Mouse (Mus musculus) midbrain, embryonic 16.5 days (tissue): ENCODE measurements around the gene Gmds. TPM values are rescaled to one million over a fixed set of nuclear protein-coding genes. Genes with fewer than 3 reads are reported as not detected.

Source experiments
- ATAC-seq: fragments of 200-750 bp; cut with Nextera tagmentation; 2 replicates; pipeline ENCODE4 v1.8.0; 2017; ENCODE audit warnings: moderate TSS enrichment
- H3K27ac ChIP-seq: fragments of 300-500 bp; sonication (generic); 2 replicates; pipeline ENCODE4 v1.5.1; 2014; ENCODE audit warnings: mild to moderate bottlenecking, low read length, mixed read lengths
- H3K27me3 ChIP-seq: fragments of 300-500 bp; sonication (generic); 2 replicates; pipeline ENCODE4 v1.6.1; 2014; ENCODE audit warnings: low read depth, low read length, mixed read lengths; ENCODE audit not compliant: control insufficient read depth, insufficient read depth
- H3K36me3 ChIP-seq: fragments of 300-500 bp; sonication (generic); 2 replicates; pipeline ENCODE4 v1.6.1; 2014; ENCODE audit warnings: mild to moderate bottlenecking, low read length, moderate library complexity, mixed read lengths; ENCODE audit not compliant: control insufficient read depth, insufficient read depth
- H3K4me1 ChIP-seq: fragments of 300-500 bp; sonication (generic); 2 replicates; pipeline ENCODE4 v1.6.1; 2014; ENCODE audit warnings: mild to moderate bottlenecking, low read length, mixed read lengths; ENCODE audit not compliant: control insufficient read depth, insufficient read depth
- H3K4me2 ChIP-seq: fragments of 300-500 bp; sonication (generic); 2 replicates; pipeline ENCODE4 v1.6.1; 2014; ENCODE audit warnings: mild to moderate bottlenecking, low read length, mixed read lengths
- H3K4me3 ChIP-seq: fragments of 300-500 bp; sonication (generic); 2 replicates; pipeline ENCODE4 v1.5.1; 2014; ENCODE audit warnings: low read depth, mild to moderate bottlenecking, low read length, moderate library complexity, mixed read lengths
- H3K9ac ChIP-seq: fragments of 300-500 bp; sonication (generic); 2 replicates; pipeline ENCODE4 v1.6.1; 2014; ENCODE audit warnings: low read depth, low read length, mixed read lengths
- H3K9me3 ChIP-seq: fragments of 300-500 bp; sonication (generic); replicated peaks from 2 replicates; pipeline ENCODE4 v1.6.1; 2014; ENCODE audit warnings: mild to moderate bottlenecking, low read length, mixed read lengths; ENCODE audit not compliant: control insufficient read depth, poor library complexity, severe bottlenecking
- WGBS: fragments of 180-500 bp; shearing (Covaris S2); extraction: QIAGEN DNeasy Blood & Tissue Kit; methylation state at CpG from one replicate; pipeline ENCODE4 v1.1.7; 2014; 5-methylcytosine and 5-hydroxymethylcytosine counted together
- polyA plus RNA-seq: library from polyadenylated mRNA; unstranded; fragments of >200 nt; fragmentation: Nextera tagmentation; extraction: Ambion mirVana; gene quantifications from 2 replicates; pipeline ENCODE4 v1.2.1, GENCODE M21; 2015

Gene Gmds
- polyA plus RNA-seq, 1 experiment from 2014 or later = 34.9 TPM

DNA sequence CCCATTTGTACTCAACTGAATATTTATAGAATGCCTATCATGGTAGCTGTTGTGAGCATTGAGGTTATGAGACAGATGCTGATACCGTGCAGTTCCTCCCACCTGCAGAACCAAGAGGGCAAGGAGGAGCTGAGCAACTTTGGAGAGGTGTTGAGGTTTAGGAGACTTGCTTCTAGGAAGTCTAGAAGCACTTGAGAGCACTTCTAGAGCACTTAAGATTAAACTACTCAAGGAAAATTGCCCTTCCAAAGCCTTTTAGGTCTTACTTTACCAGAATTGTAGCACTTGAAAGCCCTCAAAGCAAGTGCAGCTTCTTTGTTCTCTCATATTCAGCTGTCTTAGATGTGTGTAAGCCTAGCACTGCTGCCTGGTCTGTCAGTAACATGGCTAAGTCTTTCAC lies 409.2 kb downstream of the Gmds start:
- Histone ChIP-seq H3K9me3 (no peaks in the 10 kb centered on the region), H3K4me2 (no peak overlapping the region), H3K4me1 (no peaks in the 10 kb centered on the region), H3K36me3 (no peaks in the 10 kb centered on the region), H3K9ac (no peak overlapping the region), H3K27me3 (no peaks in the 10 kb centered on the region), H3K4me3 (no peak overlapping the region), H3K27ac (no peak overlapping the region)
- no peak for ATAC-seq
- WGBS = 82% methylated on average over 1 of the region's 1 CpGs

DNA sequence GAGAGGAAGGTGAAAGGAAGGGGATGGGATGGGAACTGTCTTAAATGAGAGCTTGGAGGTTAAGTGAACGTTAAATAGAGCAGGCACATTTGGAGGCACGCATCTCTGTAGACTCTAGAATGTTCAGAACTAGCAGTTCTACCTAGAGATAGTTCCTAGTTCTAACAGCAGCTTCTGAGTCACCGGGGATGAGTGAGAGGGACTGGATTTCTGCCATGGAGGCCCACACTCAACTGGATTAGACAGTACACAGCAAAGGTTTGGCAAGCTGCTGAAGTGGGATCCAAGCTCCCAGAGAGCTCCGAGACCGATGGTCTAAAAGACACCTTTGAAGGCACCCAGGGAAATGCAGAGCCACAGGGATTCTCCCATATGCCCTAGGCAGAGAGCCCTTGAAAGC lies 411.9 kb downstream of the Gmds start:
- ATAC-seq = no peak

DNA sequence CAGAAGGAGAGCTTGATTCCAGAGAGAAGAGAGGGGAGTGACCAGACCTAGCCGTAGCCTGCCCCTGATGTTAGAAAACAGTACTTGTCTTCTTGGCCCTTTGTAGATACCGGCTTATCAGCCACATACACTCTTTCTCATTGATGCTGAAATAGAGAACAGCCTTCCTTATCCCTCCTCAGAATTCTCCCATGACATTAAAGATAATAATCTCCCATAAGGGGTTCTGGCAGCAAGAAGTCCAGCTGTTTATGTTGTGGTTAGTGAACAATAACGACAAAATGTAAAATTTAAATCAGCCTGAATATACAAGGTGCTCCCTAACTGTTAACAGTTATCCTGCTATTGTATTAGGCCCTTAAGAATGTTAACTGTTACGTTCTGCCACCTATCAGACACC lies 414.0 kb downstream of the Gmds start:
- no peaks in the 10 kb centered on the region for H3K9me3 ChIP-seq
- no peak overlapping the region for H3K9ac ChIP-seq
- H3K4me3 ChIP-seq = no peak overlapping the region
- no peak overlapping the region for H3K4me2 ChIP-seq
- no peaks in the 10 kb centered on the region for H3K36me3 ChIP-seq
- WGBS = 79% methylated on average over 4 of the region's 4 CpGs
- ATAC-seq = no peak
- H3K4me1 ChIP-seq = no peaks in the 10 kb centered on the region
- no peaks in the 10 kb centered on the region for H3K27me3 ChIP-seq
- H3K27ac ChIP-seq = no peak overlapping the region

More for the DNA sequence above, 411.9 kb downstream of the Gmds start:
- Histone ChIP-seq H3K27me3 (no peaks in the 10 kb centered on the region), H3K4me2 (no peak overlapping the region), H3K9me3 (no peaks in the 10 kb centered on the region), H3K9ac (no peak overlapping the region), H3K36me3 (no peaks in the 10 kb centered on the region), H3K27ac (no peak overlapping the region), H3K4me3 (no peak overlapping the region), H3K4me1 (no peaks in the 10 kb centered on the region)
- 77% methylated on average over 5 of the region's 5 CpGs for WGBS

DNA sequence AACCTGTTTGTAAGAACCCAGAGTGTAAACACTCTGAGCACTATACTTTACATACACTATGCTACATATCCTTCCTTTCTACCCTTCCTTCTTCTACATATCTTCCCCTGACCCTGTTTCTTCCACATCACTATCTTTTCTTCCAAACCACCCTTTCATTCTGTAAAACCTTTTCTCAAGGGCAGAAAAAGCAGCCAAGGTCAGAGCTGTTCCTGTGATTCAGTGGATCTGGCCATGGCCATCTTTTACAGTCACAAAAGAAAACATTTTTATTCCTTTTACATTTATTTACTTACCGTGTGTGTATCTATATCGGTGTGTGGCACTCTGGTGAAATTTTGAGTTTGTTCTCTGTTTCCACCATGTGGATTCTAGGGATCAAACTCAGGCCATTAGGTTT lies 418.8 kb downstream of the Gmds start:
- no peak overlapping the region for H3K9ac ChIP-seq
- H3K4me1 ChIP-seq = no peaks in the 10 kb centered on the region
- H3K4me2 ChIP-seq = no peak overlapping the region
- no peaks in the 10 kb centered on the region for H3K27me3 ChIP-seq
- H3K36me3 ChIP-seq = no peaks in the 10 kb centered on the region
- H3K9me3 ChIP-seq = no peaks in the 10 kb centered on the region
- 88% methylated on average over 2 of the region's 2 CpGs for WGBS
- no peak overlapping the region for H3K4me3 ChIP-seq
- no peak overlapping the region for H3K27ac ChIP-seq
- ATAC-seq = no peak

DNA sequence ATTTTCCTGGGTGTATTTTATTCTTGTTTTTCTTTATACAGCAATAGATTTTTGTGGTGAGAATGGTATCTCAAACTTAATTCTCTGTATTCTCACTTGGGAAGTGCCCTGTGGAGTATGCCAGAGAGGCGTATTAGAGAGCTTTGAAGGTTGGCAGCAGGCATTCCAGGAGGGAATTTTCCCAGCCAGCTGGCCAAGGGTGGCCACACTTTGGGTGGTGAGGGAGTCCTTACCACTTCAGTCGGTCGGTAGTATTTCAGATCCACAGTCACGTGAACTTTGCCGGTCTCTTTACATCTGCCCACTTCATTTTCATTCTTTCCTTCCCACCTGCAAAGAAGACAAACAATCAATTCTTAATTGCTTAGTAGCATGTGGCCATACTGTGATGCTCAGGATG lies 421.2 kb downstream of the Gmds start:
- no peak for ATAC-seq
- no peak overlapping the region for H3K27ac ChIP-seq
- H3K9ac ChIP-seq = no peak overlapping the region
- no peaks in the 10 kb centered on the region for H3K27me3 ChIP-seq
- H3K4me3 ChIP-seq = no peak overlapping the region
- H3K4me2 ChIP-seq = no peak overlapping the region
- H3K9me3 ChIP-seq = no peaks in the 10 kb centered on the region
- no peaks in the 10 kb centered on the region for H3K36me3 ChIP-seq
- no peaks in the 10 kb centered on the region for H3K4me1 ChIP-seq
- 35% methylated on average over 5 of the region's 5 CpGs for WGBS

DNA sequence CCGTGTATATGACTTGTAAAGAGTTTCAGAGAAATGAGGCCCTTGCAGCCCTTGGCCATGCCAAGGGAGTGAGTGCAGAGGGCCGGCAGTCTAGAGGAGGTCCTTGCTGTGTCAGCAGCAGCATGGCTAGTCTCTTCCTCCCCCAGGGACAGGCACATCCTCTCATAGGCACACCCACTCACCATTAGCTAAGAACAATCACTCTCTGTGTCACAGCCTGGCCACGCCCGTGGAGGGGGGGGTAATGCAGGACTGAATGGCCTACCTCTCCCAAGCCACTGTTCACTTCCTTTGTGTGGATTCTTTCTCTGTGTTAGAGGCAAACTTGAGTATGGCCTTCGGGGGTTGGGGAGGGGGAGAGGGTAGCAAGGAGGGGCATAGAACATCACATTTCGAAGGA lies 422.8 kb downstream of the Gmds start:
- Histone ChIP-seq H3K9ac (no peak overlapping the region), H3K4me2 (no peak overlapping the region), H3K27me3 (no peaks in the 10 kb centered on the region), H3K4me3 (no peak overlapping the region), H3K9me3 (no peaks in the 10 kb centered on the region), H3K4me1 (no peaks in the 10 kb centered on the region), H3K36me3 (no peaks in the 10 kb centered on the region), H3K27ac (no peak overlapping the region)
- ATAC-seq = no peak
- 84% methylated on average over 6 of the region's 6 CpGs for WGBS

DNA sequence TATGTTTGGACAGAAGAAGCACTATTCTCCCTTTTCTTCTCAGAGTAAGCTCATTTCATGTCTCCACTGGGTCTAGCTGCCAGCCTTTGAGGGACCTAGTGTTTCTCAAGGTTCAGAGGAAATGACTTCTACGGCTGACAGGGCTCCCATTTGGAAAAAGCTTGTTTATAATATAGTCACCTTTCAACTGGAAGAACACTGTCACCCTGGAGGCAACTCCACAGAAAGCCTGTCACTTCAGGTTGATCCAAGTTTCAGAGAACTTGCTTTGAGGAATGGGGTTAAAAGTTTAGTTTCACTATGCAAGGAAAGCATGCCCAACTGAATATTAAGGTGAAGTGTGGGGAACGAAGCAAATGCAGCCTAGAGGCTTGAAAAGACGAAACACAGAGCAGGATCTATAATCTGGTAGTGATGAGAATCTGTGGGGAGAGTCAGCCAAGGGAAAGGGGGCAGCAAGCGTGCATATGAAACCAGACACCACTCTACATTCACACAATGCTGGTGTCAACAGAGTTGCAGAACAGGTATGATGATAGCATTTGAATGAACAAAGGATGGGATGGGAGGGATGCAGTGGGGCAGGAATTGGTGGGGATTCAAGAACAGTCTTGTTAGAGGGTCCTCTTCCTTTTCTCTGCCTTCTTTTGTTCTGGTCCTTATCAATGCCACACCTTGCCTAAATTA lies 423.5 kb downstream of the Gmds start:
- no peak for ATAC-seq
- no peak overlapping the region for H3K4me3 ChIP-seq
- no peak overlapping the region for H3K9ac ChIP-seq

DNA sequence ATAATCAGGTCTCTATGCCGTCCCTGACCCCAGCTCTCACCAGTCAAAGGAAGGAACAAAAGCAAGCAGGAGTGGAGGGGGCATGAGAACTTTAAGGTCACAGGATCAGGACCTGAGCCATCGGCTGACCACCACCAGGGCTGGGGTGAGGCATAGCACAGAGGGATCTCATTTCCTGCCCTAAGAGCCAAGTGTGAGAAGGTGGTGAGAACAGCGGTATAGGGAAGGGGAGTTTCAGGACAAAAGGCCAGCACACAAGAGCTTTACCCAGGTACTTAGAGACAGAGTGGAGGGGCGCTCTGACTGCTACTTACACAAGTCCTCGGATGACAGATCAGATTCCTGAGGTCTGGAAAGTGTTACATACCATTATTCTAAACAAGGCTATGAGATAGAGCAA lies 426.6 kb downstream of the Gmds start:
- H3K36me3 ChIP-seq = no peaks in the 10 kb centered on the region
- H3K9ac ChIP-seq = no peak overlapping the region
- no peak for ATAC-seq
- H3K4me1 ChIP-seq = no peaks in the 10 kb centered on the region
- no peaks in the 10 kb centered on the region for H3K27me3 ChIP-seq
- H3K9me3 ChIP-seq = no peaks in the 10 kb centered on the region
- no peak overlapping the region for H3K27ac ChIP-seq
- H3K4me2 ChIP-seq = no peak overlapping the region
- no peak overlapping the region for H3K4me3 ChIP-seq
- 15% methylated on average over 5 of the region's 5 CpGs for WGBS

More for the DNA sequence above, 423.5 kb downstream of the Gmds start:
- Histone ChIP-seq H3K36me3 (no peaks in the 10 kb centered on the region), H3K27ac (no peak overlapping the region), H3K4me2 (no peak overlapping the region), H3K9me3 (no peaks in the 10 kb centered on the region), H3K27me3 (no peaks in the 10 kb centered on the region), H3K4me1 (no peaks in the 10 kb centered on the region)
- 83% methylated on average over 4 of the region's 4 CpGs for WGBS

DNA sequence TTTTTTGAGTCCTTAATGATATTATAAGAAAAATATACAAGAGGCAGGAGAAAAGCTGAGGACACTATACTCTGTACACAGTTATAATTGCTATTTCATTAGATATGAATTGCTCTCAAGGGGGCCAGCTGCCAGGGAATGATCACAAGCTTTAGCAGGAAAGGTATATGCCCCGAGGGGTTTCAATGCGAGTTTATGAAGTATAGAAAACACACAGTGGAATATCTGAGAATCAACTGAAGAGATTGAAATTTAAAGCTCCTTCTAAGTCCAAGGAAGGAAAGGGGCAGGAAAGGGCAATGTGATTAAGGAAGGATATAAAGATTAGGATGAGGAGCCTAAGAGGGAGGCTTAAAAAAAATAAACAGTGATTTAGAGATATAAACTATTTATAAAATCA lies 427.2 kb downstream of the Gmds start:
- no peaks in the 10 kb centered on the region for H3K4me1 ChIP-seq
- H3K36me3 ChIP-seq = no peaks in the 10 kb centered on the region
- no peak for ATAC-seq
- 26% methylated on average over 2 of the region's 2 CpGs for WGBS
- no peak overlapping the region for H3K27ac ChIP-seq
- H3K27me3 ChIP-seq = no peaks in the 10 kb centered on the region
- no peak overlapping the region for H3K4me2 ChIP-seq
- H3K9ac ChIP-seq = no peak overlapping the region
- H3K9me3 ChIP-seq = no peaks in the 10 kb centered on the region
- H3K4me3 ChIP-seq = no peak overlapping the region
